Mouse (Mus musculus): Measurements from ENCODE around the gene Kctd13. TPM values are rescaled to one million over a fixed set of nuclear protein-coding genes. Genes with fewer than 3 reads are reported as not detected.

Gene Kctd13
- polyA plus RNA-seq, 1 experiment from 2014 or later: 11.9 TPM

DNA sequence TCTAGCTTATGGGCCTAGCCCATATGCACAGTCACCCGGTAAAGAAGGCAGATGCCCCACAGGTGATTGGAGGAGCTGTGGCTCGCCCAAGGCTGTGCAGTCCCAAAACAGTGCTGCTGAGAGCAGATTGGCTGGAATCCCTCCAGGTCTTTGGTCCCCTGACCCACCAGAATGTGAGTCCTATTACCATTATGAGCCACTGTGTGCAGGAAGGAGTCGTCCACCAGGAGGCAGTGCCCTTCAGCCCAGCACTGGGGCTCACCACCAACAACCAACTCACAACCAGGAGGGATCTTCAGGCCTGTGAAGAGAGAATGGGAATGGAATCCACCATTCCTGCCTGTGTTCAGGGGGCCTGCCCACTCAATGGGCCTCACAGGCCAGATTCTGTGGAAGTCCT, 17.9 kb downstream of the Kctd13 start:
- H3K9ac ChIP-seq (ENCODE audit: low read length): no peak overlapping the region
- peaks cover 16% of the 10 kb centered on the region for H3K27me3 ChIP-seq (ENCODE audit: control insufficient read depth, insufficient read depth, low read length)
- no peaks in the 10 kb centered on the region for H3K9me3 ChIP-seq (ENCODE audit: control insufficient read depth, low read length)
- H3K36me3 ChIP-seq (ENCODE audit: control insufficient read depth, insufficient read depth, low read length): peaks cover 14% of the 10 kb centered on the region; the same call in 1 of the 2 replicates
- 60% methylated on average over 3 of the region's 3 CpGs for WGBS
- peaks cover 4 to 9% of the 10 kb centered on the region in 2 experiments; a peak in 2 of 4 replicates for H3K4me1 ChIP-seq (ENCODE audit: control insufficient read depth in 2 of 2, insufficient read depth in 2 of 2, low read length in 2 of 2)
- H3K4me3 ChIP-seq (ENCODE audit: control insufficient read depth in 1 of 2, insufficient read depth in 1 of 2, low read depth in 1 of 2, low read length in 2 of 2): no peak overlapping the region
- no peak for ATAC-seq (ENCODE audit: insufficient number of reproducible peaks, insufficient read depth, low FRiP score, low read depth)
- H3K4me2 ChIP-seq (ENCODE audit: low read length): no peak overlapping the region
- H3K27ac ChIP-seq (replicated peaks in 1 of 2; ENCODE audit: control insufficient read depth in 1 of 2, insufficient read depth in 1 of 2, low read depth in 2 of 2, low read length in 2 of 2): no peak overlapping the region

DNA sequence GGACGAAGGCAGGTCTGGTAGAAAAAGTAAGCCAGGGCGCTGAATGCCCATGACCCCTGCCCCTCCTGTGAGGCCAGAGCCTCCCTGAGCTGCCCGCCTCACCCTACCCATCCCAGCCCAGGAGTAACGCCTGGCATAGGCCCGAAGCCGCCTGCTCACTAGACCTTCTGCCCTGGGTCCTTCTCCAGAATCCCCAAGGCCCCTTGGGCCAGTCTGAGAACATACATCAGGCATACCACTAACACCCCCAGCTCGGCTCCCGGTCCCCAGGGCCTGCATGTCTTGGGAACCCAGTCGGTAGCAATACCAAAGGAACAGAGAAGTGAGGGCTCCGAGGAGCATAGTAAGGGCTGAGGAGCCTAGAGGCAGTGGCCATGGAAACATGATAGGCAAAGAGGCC, 19.9 kb downstream of the Kctd13 start:
- Histone ChIP-seq H3K36me3 (ENCODE audit: control insufficient read depth, insufficient read depth, low read length) (peaks cover 11% of the 10 kb centered on the region; the same call in 1 of the 2 replicates), H3K4me2 (ENCODE audit: low read length) (no peak overlapping the region), H3K27ac (replicated peaks in 1 of 2; ENCODE audit: control insufficient read depth in 1 of 2, insufficient read depth in 1 of 2, low read depth in 2 of 2, low read length in 2 of 2) (no peak overlapping the region), H3K4me1 (ENCODE audit: control insufficient read depth in 2 of 2, insufficient read depth in 2 of 2, low read length in 2 of 2) (peaks cover 4 to 9% of the 10 kb centered on the region in 2 experiments; a peak in 2 of 4 replicates), H3K4me3 (ENCODE audit: control insufficient read depth in 1 of 2, insufficient read depth in 1 of 2, low read depth in 1 of 2, low read length in 2 of 2) (no peak overlapping the region), H3K27me3 (ENCODE audit: control insufficient read depth, insufficient read depth, low read length) (peaks cover 35% of the 10 kb centered on the region), H3K9me3 (ENCODE audit: control insufficient read depth, low read length) (no peaks in the 10 kb centered on the region), H3K9ac (ENCODE audit: low read length) (no peak overlapping the region)
- no peak for ATAC-seq (ENCODE audit: insufficient number of reproducible peaks, insufficient read depth, low FRiP score, low read depth)
- 75% methylated on average over 10 of the region's 10 CpGs for WGBS

DNA sequence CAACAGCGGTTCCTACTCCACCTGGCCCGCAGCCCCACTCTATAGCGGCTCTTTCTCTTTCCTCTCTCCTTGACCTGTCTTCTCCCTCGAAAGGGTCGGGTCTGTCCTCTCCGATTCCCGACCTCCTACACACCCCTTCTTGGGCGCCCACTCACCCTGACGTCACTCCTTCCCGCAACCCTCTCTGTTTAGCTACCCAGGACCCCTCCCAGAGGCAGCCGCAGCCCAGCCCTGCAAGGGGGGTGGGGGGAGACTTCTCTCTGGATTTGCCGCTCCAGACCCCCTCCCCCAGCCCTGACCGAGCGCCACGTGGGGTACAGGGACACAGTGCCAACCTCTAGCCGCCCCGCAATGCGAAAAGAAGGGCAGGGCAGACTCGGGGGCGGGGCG, 20.7 kb downstream of the Kctd13 start, which contains the start of gene Asphd1:
Gene Asphd1, minus strand, starts transcription at position 180 of the 390 bp plus-strand sequence.
- Histone ChIP-seq H3K27ac (replicated peaks in 1 of 2; ENCODE audit: control insufficient read depth in 1 of 2, insufficient read depth in 1 of 2, low read depth in 2 of 2, low read length in 2 of 2) (no peak within 1 kb of the TSS), H3K9me3 (ENCODE audit: control insufficient read depth, low read length) (no peaks in the 10 kb centered on the region), H3K4me1 (ENCODE audit: control insufficient read depth in 2 of 2, insufficient read depth in 2 of 2, low read length in 2 of 2) (peaks cover 4 to 9% of the 10 kb centered on the region in 2 experiments; a peak in 2 of 4 replicates), H3K4me3 (ENCODE audit: control insufficient read depth in 1 of 2, insufficient read depth in 1 of 2, low read depth in 1 of 2, low read length in 2 of 2) (peak within 1 kb of the TSS; percentile 39 to 46), H3K9ac (ENCODE audit: low read length) (peak within 1 kb of the TSS; percentile 39; the same call in 1 of the 2 replicates), H3K36me3 (ENCODE audit: control insufficient read depth, insufficient read depth, low read length) (peaks cover 11% of the 10 kb centered on the region; the same call in 1 of the 2 replicates), H3K4me2 (ENCODE audit: low read length) (peak within 1 kb of the TSS; percentile 95), H3K27me3 (ENCODE audit: control insufficient read depth, insufficient read depth, low read length) (peaks cover 35% of the 10 kb centered on the region)
- no peak; the same call in none of the 2 replicates for ATAC-seq (ENCODE audit: insufficient number of reproducible peaks, insufficient read depth, low FRiP score, low read depth)
- 1% methylated on average over 21 of the region's 21 CpGs for WGBS

DNA sequence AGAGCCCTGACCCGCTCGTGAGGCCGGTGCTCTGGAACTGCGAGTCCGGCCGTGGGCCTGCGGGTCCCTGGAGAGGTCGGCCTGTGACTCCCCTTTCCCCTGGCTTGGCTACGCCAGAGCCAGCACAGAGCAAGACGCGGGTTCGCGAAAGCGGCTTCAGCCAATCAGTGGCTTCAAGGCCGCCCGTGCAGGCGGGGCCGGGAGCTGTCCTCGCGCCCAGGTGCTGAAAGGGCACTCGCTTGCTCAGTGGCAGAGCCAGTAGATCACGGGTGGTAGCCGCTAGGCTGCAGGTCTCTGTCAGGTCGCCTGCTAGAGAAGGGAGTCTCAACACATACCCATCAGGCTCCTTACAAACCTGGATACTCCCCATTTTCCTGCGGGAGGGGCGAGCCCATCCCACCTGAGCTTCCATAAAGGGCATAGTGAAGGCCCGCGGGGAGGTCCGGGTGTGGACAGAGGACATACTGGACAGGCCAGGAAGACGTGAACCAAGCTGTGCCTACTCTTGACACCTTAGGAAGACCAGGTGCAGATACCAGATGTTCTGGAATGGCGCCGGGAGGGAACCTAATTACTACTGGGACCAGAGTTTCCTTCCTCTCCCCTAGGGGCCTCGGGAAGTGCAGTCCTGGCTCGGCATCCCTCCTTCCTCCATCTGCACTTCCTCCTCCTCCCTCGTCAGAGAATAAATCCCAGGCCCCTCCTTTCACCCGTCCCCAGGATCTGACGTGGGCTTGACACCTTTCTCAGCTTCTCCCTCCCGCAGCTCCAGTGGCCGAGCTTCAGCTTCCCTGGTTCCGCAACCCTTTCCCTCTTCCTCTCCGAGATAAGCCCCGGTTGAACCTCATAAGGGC, 21.3 kb downstream of the Kctd13 start, which contains the start of gene Sez6l2:
Gene Sez6l2, plus strand, starts transcription at position 771 of the 854 bp plus-strand sequence.
- ATAC-seq (ENCODE audit: insufficient number of reproducible peaks, insufficient read depth, low FRiP score, low read depth): peak; percentile 83
- peak within 1 kb of the TSS; percentile 39 to 46 for H3K4me3 ChIP-seq (ENCODE audit: control insufficient read depth in 1 of 2, insufficient read depth in 1 of 2, low read depth in 1 of 2, low read length in 2 of 2)
- 0 out of 2 replicates have a peak, but pooled peaks cover 4% of the 10 kb centered on the region for H3K36me3 ChIP-seq (ENCODE audit: control insufficient read depth, insufficient read depth, low read length)
- peak within 1 kb of the TSS; percentile 39; the same call in 1 of the 2 replicates for H3K9ac ChIP-seq (ENCODE audit: low read length)
- H3K4me1 ChIP-seq (ENCODE audit: control insufficient read depth in 2 of 2, insufficient read depth in 2 of 2, low read length in 2 of 2): peaks cover 4 to 9% of the 10 kb centered on the region in 2 experiments; a peak in 2 of 4 replicates
- H3K9me3 ChIP-seq (ENCODE audit: control insufficient read depth, low read length): no peaks in the 10 kb centered on the region
- peaks cover 35% of the 10 kb centered on the region for H3K27me3 ChIP-seq (ENCODE audit: control insufficient read depth, insufficient read depth, low read length)
- WGBS: under 1% methylated on average over 42 of the region's 42 CpGs
- peak within 1 kb of the TSS; percentile 95 for H3K4me2 ChIP-seq (ENCODE audit: low read length)
- H3K27ac ChIP-seq (replicated peaks in 1 of 2; ENCODE audit: control insufficient read depth in 1 of 2, insufficient read depth in 1 of 2, low read depth in 2 of 2, low read length in 2 of 2): no peak within 1 kb of the TSS

DNA sequence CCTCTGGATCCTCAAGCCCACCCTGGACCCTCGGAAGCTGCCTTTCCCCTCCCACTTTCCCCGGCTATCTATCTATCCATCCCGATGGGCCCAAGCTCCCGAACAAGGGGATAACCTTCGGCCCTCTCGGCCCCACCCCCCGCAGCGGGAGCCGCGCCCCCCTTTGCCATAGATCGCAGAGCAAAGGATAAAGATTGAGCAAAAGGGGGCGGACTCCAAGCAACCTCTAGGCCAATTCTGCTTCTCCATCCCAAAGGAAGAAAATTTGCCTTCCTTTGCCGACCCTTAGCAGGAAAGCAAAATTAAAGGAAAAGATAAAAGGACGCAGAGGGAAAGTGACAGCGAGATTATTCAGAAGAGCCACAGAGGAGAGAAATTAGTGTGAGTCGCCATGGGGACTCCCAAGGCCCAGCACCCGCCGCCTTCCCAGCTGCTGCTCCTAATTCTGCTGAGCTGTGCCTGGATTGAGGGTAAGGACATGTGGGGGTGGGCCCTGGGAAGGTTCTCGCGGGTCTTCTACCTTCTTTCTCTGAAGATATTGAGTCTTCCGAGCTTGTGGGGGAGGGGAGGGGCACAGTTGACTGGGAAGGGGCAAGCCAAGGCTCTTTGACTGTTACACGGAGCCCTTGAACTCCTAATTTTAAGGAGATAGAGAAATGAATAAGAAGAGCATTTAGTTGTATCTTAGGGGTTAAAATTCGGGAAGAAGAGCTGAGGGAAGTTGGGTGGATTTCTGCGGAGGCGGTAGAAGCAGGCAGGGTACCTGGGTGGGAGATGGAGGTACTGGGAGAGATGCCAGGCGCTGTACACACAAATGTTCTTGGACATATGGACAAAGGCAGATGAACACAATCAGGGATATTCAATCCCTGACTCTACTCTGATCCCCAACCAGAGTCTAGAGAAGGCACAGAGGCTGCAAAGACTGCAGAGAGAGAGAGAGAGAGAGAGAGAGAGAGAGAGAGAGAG, 22.3 kb downstream of the Kctd13 start:
- H3K4me3 ChIP-seq (ENCODE audit: control insufficient read depth in 1 of 2, insufficient read depth in 1 of 2, low read depth in 1 of 2, low read length in 2 of 2): no peak overlapping the region
- 6% methylated on average over 26 of the region's 26 CpGs for WGBS
- H3K4me2 ChIP-seq (ENCODE audit: low read length): peak overlapping the region; percentile 95; the same call in 1 of the 2 replicates
- H3K9ac ChIP-seq (ENCODE audit: low read length): no peak overlapping the region
- ATAC-seq (ENCODE audit: insufficient number of reproducible peaks, insufficient read depth, low FRiP score, low read depth): no peak
- H3K9me3 ChIP-seq (ENCODE audit: control insufficient read depth, low read length): no peaks in the 10 kb centered on the region
- H3K27ac ChIP-seq (replicated peaks in 1 of 2; ENCODE audit: control insufficient read depth in 1 of 2, insufficient read depth in 1 of 2, low read depth in 2 of 2, low read length in 2 of 2): no peak overlapping the region
- H3K27me3 ChIP-seq (ENCODE audit: control insufficient read depth, insufficient read depth, low read length): peaks cover 35% of the 10 kb centered on the region
- H3K4me1 ChIP-seq (ENCODE audit: control insufficient read depth in 2 of 2, insufficient read depth in 2 of 2, low read length in 2 of 2): peaks cover 4 to 9% of the 10 kb centered on the region in 2 experiments; a peak in 2 of 4 replicates
- no peaks in the 10 kb centered on the region for H3K36me3 ChIP-seq (ENCODE audit: control insufficient read depth, insufficient read depth, low read length)

DNA sequence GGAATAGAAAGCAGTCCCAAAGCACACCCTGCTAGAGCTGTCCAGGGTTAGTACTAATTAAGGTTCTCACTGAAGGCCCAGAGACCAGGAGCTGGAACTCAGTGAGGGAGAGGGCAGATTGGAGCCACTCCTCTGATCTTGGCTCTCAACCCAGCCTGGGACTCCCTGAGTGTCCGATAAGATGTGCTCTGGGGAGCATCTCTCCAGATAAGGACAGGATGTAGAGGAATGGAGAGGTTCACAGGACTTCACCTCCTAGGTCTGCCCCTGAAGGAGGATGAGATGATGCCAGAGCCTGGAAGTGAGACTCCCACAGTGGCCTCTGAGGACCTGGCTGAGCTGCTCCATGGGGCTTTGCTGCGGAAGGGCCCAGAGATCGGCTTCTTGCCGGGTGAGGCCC, 23.1 kb downstream of the Kctd13 start:
- WGBS: 14% methylated on average over 4 of the region's 4 CpGs
- Histone ChIP-seq H3K27me3 (ENCODE audit: control insufficient read depth, insufficient read depth, low read length) (peaks cover 35% of the 10 kb centered on the region), H3K36me3 (ENCODE audit: control insufficient read depth, insufficient read depth, low read length) (no peaks in the 10 kb centered on the region), H3K9me3 (ENCODE audit: control insufficient read depth, low read length) (no peaks in the 10 kb centered on the region), H3K4me1 (ENCODE audit: control insufficient read depth in 2 of 2, insufficient read depth in 2 of 2, low read length in 2 of 2) (peaks cover 4 to 9% of the 10 kb centered on the region in 2 experiments; a peak in 2 of 4 replicates), H3K9ac (ENCODE audit: low read length) (no peak overlapping the region), H3K4me2 (ENCODE audit: low read length) (no peak overlapping the region), H3K27ac (replicated peaks in 1 of 2; ENCODE audit: control insufficient read depth in 1 of 2, insufficient read depth in 1 of 2, low read depth in 2 of 2, low read length in 2 of 2) (no peak overlapping the region), H3K4me3 (ENCODE audit: control insufficient read depth in 1 of 2, insufficient read depth in 1 of 2, low read depth in 1 of 2, low read length in 2 of 2) (no peak overlapping the region)
- ATAC-seq (ENCODE audit: insufficient number of reproducible peaks, insufficient read depth, low FRiP score, low read depth): no peak

DNA sequence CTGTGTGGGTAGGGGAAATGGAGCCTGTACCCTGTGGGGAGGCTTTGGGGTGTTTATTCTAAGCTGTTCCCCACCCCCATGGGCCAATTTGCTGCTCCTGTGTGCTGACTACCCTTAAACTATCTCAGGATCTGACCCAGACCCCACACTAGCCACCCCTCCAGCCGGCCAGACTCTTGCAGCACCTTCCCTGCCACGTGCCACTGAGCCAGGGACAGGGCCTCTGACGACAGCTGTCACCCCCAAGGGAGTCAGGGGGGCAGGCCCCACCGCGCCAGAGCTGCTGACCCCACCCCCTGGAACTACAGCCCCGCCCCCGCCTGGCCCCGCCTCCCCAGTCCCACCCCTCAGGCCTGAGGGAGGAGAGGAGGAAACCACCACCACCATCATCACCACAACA, 24.0 kb downstream of the Kctd13 start:
- ATAC-seq (ENCODE audit: insufficient number of reproducible peaks, insufficient read depth, low FRiP score, low read depth): no peak
- Histone ChIP-seq H3K9ac (ENCODE audit: low read length) (no peak overlapping the region), H3K4me2 (ENCODE audit: low read length) (no peak overlapping the region), H3K9me3 (ENCODE audit: control insufficient read depth, low read length) (no peaks in the 10 kb centered on the region), H3K27me3 (ENCODE audit: control insufficient read depth, insufficient read depth, low read length) (peaks cover 35% of the 10 kb centered on the region), H3K36me3 (ENCODE audit: control insufficient read depth, insufficient read depth, low read length) (no peaks in the 10 kb centered on the region), H3K27ac (replicated peaks in 1 of 2; ENCODE audit: control insufficient read depth in 1 of 2, insufficient read depth in 1 of 2, low read depth in 2 of 2, low read length in 2 of 2) (no peak overlapping the region), H3K4me1 (ENCODE audit: control insufficient read depth in 2 of 2, insufficient read depth in 2 of 2, low read length in 2 of 2) (peaks cover 4 to 9% of the 10 kb centered on the region in 2 experiments; a peak in 2 of 4 replicates), H3K4me3 (ENCODE audit: control insufficient read depth in 1 of 2, insufficient read depth in 1 of 2, low read depth in 1 of 2, low read length in 2 of 2) (no peak overlapping the region)
- 1% methylated on average over 8 of the region's 8 CpGs for WGBS
